Mouse (Mus musculus) stomach, embryonic 16.5 days (tissue): ENCODE measurements around the gene Tie1. TPM values are rescaled to one million over a fixed set of nuclear protein-coding genes. Genes with fewer than 3 reads are reported as not detected.
A peak's percentile ranks its signal among the peaks of the same experiment; 100 is the strongest.
"Not testable (repeated sequence)": the region's sequence is repeated elsewhere in the genome, so short reads cannot be mapped to it uniquely, and the experiment has no call there.

Experiments used
- ATAC-seq: fragments of 200-750 bp; cut with Nextera tagmentation; 2 replicates; pipeline ENCODE4 v1.8.0; 2017; ENCODE audit warnings: moderate number of reproducible peaks, moderate TSS enrichment; ENCODE audit not compliant: insufficient read depth, low FRiP score
- H3K27ac ChIP-seq: fragments of 300-500 bp; sonication (generic); 2 replicates; pipeline ENCODE4 v1.5.1; 2014; ENCODE audit warnings: low read length
- H3K27me3 ChIP-seq: fragments of 300-500 bp; sonication (generic); 2 replicates; pipeline ENCODE4 v1.6.1; 2014; ENCODE audit warnings: low read length, control low read depth, mixed read lengths; ENCODE audit not compliant: control insufficient read depth, insufficient read depth
- H3K36me3 ChIP-seq: fragments of 300-500 bp; sonication (generic); 2 replicates; pipeline ENCODE4 v1.6.1; 2014; ENCODE audit warnings: low read length; ENCODE audit not compliant: control insufficient read depth, insufficient read depth
- H3K4me1 ChIP-seq: fragments of 300-500 bp; sonication (generic); 2 replicates; pipeline ENCODE4 v1.6.1; 2014; ENCODE audit warnings: low read length, control low read depth, mixed read lengths; ENCODE audit not compliant: control insufficient read depth, insufficient read depth
- H3K4me2 ChIP-seq: fragments of 300-500 bp; sonication (generic); 2 replicates; pipeline ENCODE4 v1.6.1; 2014; ENCODE audit warnings: low read depth, low read length, mixed read lengths
- H3K4me3 ChIP-seq: fragments of 300-500 bp; sonication (generic); replicated peaks from 2 replicates; pipeline ENCODE4 v1.5.1; 2014; ENCODE audit warnings: mild to moderate bottlenecking, low read length
- H3K9ac ChIP-seq: fragments of 300-500 bp; sonication (generic); 2 replicates; pipeline ENCODE4 v1.6.1; 2014; ENCODE audit warnings: low read length
- H3K9me3 ChIP-seq: fragments of 300-500 bp; sonication (generic); replicated peaks from 2 replicates; pipeline ENCODE4 v1.6.1; 2016; ENCODE audit warnings: low read length, control low read depth; ENCODE audit not compliant: control insufficient read depth
- WGBS: fragments of 180-500 bp; shearing (Covaris S2); extraction: QIAGEN DNeasy Blood & Tissue Kit; methylation state at CpG from one replicate; pipeline ENCODE4 v1.1.7; 2014; 5-methylcytosine and 5-hydroxymethylcytosine counted together
- polyA plus RNA-seq: library from polyadenylated mRNA; unstranded; fragments of >200 nt; fragmentation: Nextera tagmentation; extraction: Ambion mirVana; gene quantifications from 2 replicates; pipeline ENCODE4 v1.2.1, GENCODE M21; 2015

Gene Tie1
- polyA plus RNA-seq, 1 experiment from 2014 or later = 27.6 TPM

GRCm38 (mm10) chr4:118525779-118526178, 35.9 kb upstream of the Tie1 start:
- no peak overlapping the region for H3K9ac ChIP-seq
- ATAC-seq = no peak
- H3K4me3 ChIP-seq = no peak overlapping the region
- WGBS = 57% methylated on average over 3 of the region's 3 CpGs
- H3K9me3 ChIP-seq = no peaks in the 10 kb centered on the region
- H3K4me1 ChIP-seq = no peaks in the 10 kb centered on the region
- H3K27me3 ChIP-seq = no peaks in the 10 kb centered on the region
- H3K4me2 ChIP-seq = no peak overlapping the region
- no peaks in the 10 kb centered on the region for H3K36me3 ChIP-seq
- H3K27ac ChIP-seq = no peak overlapping the region

- Histone ChIP-seq H3K4me2 (no peak overlapping the region), H3K9ac (no peak overlapping the region), H3K27ac (no peak overlapping the region), H3K9me3 (no peaks in the 10 kb centered on the region), H3K36me3 (no peaks in the 10 kb centered on the region), H3K4me3 (no peak overlapping the region), H3K27me3 (no peaks in the 10 kb centered on the region), H3K4me1 (no peaks in the 10 kb centered on the region)
- no peak for ATAC-seq
- WGBS = 61% methylated on average over 7 of the region's 7 CpGs
Observed at GRCm38 (mm10) chr4:118523976-118524375, 34.1 kb upstream of the Tie1 start.

- H3K36me3 ChIP-seq = no peaks in the 10 kb centered on the region
- H3K27me3 ChIP-seq = no peaks in the 10 kb centered on the region
- H3K4me3 ChIP-seq = no peak overlapping the region
- 78% methylated on average over 7 of the region's 7 CpGs for WGBS
- no peak overlapping the region for H3K27ac ChIP-seq
- no peak overlapping the region for H3K9ac ChIP-seq
- H3K9me3 ChIP-seq = no peaks in the 10 kb centered on the region
- H3K4me2 ChIP-seq = no peak overlapping the region
- 0 out of 2 replicates have a peak, but pooled peaks cover 5% of the 10 kb centered on the region for H3K4me1 ChIP-seq
- no peak for ATAC-seq
Observed at GRCm38 (mm10) chr4:118522248-118522647, 32.4 kb upstream of the Tie1 start.

GRCm38 (mm10) chr4:118518208-118518607, 28.3 kb upstream of the Tie1 start:
- H3K27me3 ChIP-seq = no peaks in the 10 kb centered on the region
- no peak overlapping the region for H3K4me2 ChIP-seq
- 0 out of 2 replicates have a peak, but pooled peaks cover 6% of the 10 kb centered on the region for H3K4me1 ChIP-seq
- H3K4me3 ChIP-seq = no peak overlapping the region
- peak overlapping the region; percentile 80 for H3K27ac ChIP-seq
- WGBS = 63% methylated on average over 5 of the region's 5 CpGs
- H3K9ac ChIP-seq = 0 out of 2 replicates have a peak overlapping the region, but pooled peaks have one; percentile 28
- ATAC-seq = no peak
- no peaks in the 10 kb centered on the region for H3K9me3 ChIP-seq
- H3K36me3 ChIP-seq = no peaks in the 10 kb centered on the region

GRCm38 (mm10) chr4:118517497-118518146, 27.8 kb upstream of the Tie1 start:
- peak overlapping the region; percentile 80 for H3K27ac ChIP-seq
- H3K36me3 ChIP-seq = no peaks in the 10 kb centered on the region
- peak overlapping the region; percentile 8; the same call in 1 of the 2 replicates for H3K4me2 ChIP-seq
- 39% methylated on average over 16 of the region's 16 CpGs for WGBS
- H3K4me1 ChIP-seq = 0 out of 2 replicates have a peak, but pooled peaks cover 6% of the 10 kb centered on the region
- no peak; the same call in 1 of the 2 replicates for ATAC-seq
- H3K4me3 ChIP-seq = no peak overlapping the region
- no peaks in the 10 kb centered on the region for H3K9me3 ChIP-seq
- peak overlapping the region; percentile 28; the same call in 1 of the 2 replicates for H3K9ac ChIP-seq
- no peaks in the 10 kb centered on the region for H3K27me3 ChIP-seq

- H3K27ac ChIP-seq = peak overlapping the region; percentile 80
- peak overlapping the region; percentile 14; the same call in 1 of the 2 replicates for H3K9ac ChIP-seq
- H3K9me3 ChIP-seq = no peaks in the 10 kb centered on the region
- WGBS = 17% methylated on average over 20 of the region's 20 CpGs
- H3K27me3 ChIP-seq = no peaks in the 10 kb centered on the region
- H3K4me2 ChIP-seq = peak overlapping the region; percentile 8; the same call in 1 of the 2 replicates
- ATAC-seq = peak; percentile 81; the same call in 1 of the 2 replicates
- H3K4me1 ChIP-seq = 0 out of 2 replicates have a peak, but pooled peaks cover 6% of the 10 kb centered on the region
- no peak overlapping the region for H3K4me3 ChIP-seq
- H3K36me3 ChIP-seq = no peaks in the 10 kb centered on the region
Observed at GRCm38 (mm10) chr4:118516699-118517496, 27.0 kb upstream of the Tie1 start.

GRCm38 (mm10) chr4:118509050-118509449, 19.2 kb upstream of the Tie1 start:
- no peaks in the 10 kb centered on the region for H3K36me3 ChIP-seq
- H3K9ac ChIP-seq = no peak overlapping the region
- H3K27me3 ChIP-seq = no peaks in the 10 kb centered on the region
- WGBS = 27% methylated on average over 6 of the region's 6 CpGs
- no peak for ATAC-seq
- H3K4me3 ChIP-seq = no peak overlapping the region
- H3K4me1 ChIP-seq = no peaks in the 10 kb centered on the region
- H3K4me2 ChIP-seq = no peak overlapping the region
- no peaks in the 10 kb centered on the region for H3K9me3 ChIP-seq
- H3K27ac ChIP-seq = no peak overlapping the region

- H3K27me3 ChIP-seq, H3K27ac ChIP-seq, H3K4me3 ChIP-seq, ATAC-seq, H3K4me1 ChIP-seq, H3K4me2 ChIP-seq, H3K9ac ChIP-seq, H3K9me3 ChIP-seq, H3K36me3 ChIP-seq: not testable (repeated sequence)
- 67% methylated on average over 1 of the region's 1 CpGs for WGBS
Observed at GRCm38 (mm10) chr4:118507171-118507570, 17.3 kb upstream of the Tie1 start.

GRCm38 (mm10) chr4:118505551-118505950, 15.7 kb upstream of the Tie1 start:
- H3K9ac ChIP-seq = no peak overlapping the region
- no peak overlapping the region for H3K4me3 ChIP-seq
- no peaks in the 10 kb centered on the region for H3K27me3 ChIP-seq
- no peaks in the 10 kb centered on the region for H3K9me3 ChIP-seq
- H3K36me3 ChIP-seq = no peaks in the 10 kb centered on the region
- no peak overlapping the region for H3K27ac ChIP-seq
- H3K4me2 ChIP-seq = no peak overlapping the region
- WGBS = 33% methylated on average over 3 of the region's 3 CpGs
- H3K4me1 ChIP-seq = no peaks in the 10 kb centered on the region
- ATAC-seq = no peak
